Mouse (Mus musculus) lung, postnatal 14 days (tissue): Measurements from ENCODE around the gene Lrrc4.

ENCODE experiments used
- DNase-seq: peaks from one replicate; pipeline ENCODE4 v3.0.0; 2021

Lrrc4 gene

GRCm38 (mm10) chr6:28853654-28854053 is 22.1 kb upstream of the Lrrc4 start:
- DNase-seq, result no peak

DNA sequence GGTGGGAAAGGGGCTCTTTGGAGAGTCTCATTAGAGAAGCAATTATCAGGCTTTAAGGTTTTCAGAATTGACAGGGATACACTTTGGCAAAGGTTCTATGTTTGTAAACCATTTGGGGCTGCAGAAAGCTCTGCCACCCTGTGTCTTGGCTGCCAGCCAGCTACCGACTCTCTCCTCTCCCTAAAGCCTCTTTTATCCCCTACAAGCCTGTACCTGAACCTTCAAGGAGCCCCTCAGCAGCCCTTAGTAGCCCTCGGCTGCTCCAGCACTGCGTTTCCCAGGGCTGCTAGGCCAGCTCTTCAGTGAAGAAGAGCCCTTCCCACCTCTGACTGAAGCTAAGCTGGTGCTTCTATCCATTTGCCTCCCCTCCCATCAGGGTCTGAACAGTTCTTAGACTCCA is 21.6 kb upstream of the Lrrc4 start:
- DNase-seq, result no peak

GRCm38 (mm10) chr6:28852342-28852741 is 20.8 kb upstream of the Lrrc4 start:
- DNase-seq, result no peak

DNA sequence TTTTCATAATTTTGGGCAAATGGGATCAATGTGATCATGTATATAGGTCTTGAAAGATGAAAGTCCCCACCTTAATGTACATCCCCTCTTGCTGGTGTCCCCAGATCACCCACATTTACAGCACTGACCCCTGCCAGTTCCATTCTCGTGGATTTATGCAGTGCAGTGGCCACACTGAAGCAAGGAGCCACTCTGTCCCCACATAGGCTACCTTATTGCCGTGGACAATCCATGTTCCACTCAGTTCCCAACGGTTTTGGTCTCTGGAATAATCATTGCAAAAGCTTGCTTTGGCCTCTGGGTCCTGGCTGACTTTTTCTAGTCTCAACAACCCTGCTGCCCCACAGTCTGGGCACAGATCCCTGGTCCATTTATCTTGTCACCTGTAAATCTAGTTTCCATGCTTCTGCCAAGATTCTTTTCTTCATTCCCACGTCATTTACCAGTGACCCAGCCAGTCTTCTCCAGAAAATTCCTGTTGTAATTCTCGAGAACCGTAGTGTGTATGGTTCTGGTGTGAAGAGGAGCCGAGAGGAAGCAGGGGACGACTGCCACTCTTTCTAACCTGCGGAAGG is 18.9 kb upstream of the Lrrc4 start:
- no peak for DNase-seq

DNA sequence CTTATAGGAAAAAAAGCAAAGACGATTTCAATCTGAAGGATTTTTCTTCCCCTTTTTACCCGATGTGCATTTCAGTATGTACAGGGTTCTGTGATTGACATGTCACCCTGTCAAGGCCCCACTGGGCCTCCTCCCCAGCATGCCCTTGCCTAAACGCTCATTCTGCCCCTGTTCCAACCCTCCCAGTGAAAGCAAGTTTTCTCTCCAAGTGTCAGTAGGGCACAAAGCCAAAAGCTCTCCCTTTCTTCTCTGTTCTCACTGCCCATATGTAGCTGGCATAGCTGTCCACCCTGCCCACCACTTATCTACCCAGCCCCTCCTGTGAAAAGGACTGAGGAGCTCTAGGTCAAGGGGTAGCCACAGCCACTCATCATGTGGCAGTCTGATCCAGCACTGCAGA is 17.8 kb upstream of the Lrrc4 start:
- DNase-seq, result no peak

GRCm38 (mm10) chr6:28848891-28849290 is 17.3 kb upstream of the Lrrc4 start:
- DNase-seq, result no peak

DNA sequence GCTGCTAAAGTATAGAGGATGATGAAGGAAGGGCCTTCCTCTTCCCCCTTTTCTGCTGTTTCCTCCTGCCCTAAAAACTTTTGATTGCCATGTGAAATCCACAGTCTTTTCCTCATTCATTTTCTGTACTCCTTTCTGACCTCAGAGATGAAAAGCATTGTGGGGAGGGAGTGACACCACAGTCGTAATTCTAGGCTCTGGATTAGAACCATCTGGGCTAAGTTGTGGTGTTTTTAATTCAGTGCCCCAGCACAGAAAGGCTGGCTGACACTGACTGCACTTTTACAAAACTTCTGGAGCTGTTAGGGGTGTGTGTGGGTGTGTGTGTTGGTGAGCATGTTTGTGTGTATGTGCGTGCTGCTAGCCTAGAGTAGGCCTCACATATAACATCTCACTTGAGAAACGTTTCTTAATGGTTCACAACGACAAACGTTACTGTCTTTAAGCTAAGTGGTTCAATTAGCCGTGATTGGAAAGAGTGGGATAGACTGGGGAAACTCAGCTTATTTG is 16.8 kb upstream of the Lrrc4 start:
- DNase-seq, result no peak

DNA sequence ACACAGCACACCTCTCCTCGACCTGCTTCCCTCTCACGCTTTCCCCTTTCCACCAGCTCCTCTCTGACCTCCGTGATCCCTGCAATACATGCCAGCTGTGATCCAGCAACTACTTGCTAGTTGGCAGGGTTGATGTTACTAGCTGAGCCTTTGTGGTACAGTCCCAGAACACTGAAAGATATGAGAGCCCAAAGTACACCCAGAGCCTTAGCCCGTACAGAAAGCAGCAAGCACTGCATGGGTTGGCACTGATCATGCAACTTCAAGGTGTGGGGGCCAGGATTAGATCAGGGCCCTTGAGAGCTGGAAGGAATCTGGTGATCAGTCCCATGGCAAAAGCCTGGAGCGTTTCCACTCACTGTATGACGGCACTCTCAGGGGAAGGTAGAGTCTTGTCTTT is 16.1 kb upstream of the Lrrc4 start:
- no peak for DNase-seq

DNA sequence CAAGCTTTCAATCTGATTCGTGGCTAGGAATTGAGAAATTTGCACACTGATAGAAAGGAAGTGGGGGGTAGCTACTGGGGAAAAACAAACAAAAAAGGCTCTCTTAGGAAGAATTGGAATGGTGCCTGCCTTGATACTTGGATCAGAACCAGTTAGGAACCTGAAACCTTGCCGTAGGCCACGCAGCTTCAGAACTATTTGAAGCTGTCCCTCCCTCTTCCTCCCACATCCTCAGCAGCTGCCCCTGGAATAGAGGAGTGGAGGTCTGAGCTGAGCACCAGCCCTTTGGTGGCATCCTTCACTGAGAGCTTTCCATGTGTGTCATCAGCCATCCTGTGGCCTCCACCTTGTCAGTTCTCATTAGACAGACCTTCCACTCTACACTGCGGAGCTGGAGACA is 14.1 kb upstream of the Lrrc4 start:
- DNase-seq, result no peak

- DNase-seq, result no peak
Measured at GRCm38 (mm10) chr6:28842375-28843276, 11.1 kb upstream of the Lrrc4 start.

DNA sequence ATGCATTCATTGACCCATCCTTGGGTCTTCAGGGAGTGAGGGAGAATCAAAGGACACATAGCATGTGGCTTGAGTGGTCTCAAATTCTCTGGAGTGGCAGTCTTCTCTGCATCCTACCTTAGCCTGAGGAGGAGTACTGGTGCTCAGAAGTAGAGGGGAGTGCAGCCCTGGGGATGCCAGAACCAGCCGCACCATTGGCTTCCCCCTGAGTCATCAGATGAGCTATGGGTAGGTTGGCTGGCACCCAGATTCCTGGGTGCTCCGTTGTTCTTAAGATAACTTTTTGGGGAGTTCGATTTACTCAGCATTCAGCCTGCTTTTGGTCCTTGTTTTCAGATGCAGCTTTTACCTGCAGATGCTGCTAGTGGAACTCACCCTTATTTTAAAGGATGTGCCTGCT is 10.0 kb upstream of the Lrrc4 start:
- no peak for DNase-seq

DNA sequence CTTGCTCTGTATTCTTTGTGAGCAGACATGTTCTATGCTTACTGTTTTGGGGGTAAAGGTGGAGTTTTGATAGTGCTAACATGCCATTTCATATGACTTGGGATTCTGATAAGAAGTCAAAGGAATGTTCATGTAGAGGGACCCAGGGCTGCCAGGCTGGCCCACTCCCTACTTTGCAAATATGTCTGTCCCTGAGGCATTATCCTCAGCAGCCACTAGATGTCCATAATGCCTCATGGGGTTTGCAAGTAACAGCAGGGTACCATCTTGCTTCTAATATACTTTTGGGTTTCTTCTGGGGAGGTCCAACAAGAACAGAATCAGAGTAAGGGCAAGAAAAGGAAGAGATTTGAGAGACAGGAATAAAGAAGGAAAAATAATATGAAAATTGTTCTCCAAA is 5.1 kb upstream of the Lrrc4 start:
- no peak for DNase-seq

GRCm38 (mm10) chr6:28834046-28834445 is 2.5 kb upstream of the Lrrc4 start:
- DNase-seq, result no peak

- DNase-seq, result no peak
Measured at GRCm38 (mm10) chr6:28833380-28833822, 1.9 kb upstream of the Lrrc4 start.

- no peak for DNase-seq
Measured at GRCm38 (mm10) chr6:28832751-28833291, 1.3 kb upstream of the Lrrc4 start.

DNA sequence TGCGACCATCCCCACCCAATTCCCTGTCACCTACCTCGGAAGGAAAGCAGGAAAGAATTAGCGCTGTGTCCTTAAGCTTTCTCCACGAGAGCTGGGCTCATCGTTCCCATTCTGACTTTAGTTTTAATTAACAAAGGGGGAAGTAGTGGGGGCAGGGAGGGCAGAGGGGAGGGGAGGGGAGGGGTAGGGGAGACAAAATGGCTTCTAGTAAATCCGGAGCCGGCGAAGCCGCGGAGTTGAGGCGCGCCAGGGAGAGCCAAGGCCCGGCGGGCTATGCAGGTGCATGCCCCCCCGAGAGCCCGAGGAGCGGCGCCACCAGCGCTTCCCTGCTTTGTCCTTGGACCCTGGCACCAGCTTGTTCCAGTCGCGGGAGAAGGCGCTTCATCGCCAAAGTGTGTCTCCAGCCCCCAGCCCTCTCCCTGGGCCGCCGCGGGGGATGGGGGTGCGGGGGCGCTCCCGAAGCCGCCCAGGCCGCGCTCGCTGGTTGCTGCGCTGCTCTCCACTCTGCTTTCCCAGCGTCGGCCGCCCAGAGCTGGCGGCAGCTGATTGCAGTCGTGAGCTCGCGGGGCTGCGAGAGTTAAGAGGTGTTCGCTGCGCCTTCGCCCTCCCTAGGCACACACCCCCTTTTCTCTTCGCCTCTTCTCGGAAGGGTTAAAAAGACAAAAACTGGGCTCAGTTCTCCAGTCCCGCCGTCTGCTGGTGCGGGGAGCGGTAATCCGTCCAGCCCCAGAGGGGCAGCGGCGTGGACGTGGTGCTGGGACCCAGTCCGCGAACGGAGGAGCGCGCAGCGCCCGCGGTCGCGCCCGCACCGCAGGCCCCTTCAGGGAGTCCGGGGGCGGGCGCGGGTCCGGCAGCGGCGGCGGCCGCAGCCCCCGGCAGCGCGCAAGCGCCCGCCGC is 555 bp upstream of the Lrrc4 start:
- DNase-seq, result peak; percentile 28

DNA sequence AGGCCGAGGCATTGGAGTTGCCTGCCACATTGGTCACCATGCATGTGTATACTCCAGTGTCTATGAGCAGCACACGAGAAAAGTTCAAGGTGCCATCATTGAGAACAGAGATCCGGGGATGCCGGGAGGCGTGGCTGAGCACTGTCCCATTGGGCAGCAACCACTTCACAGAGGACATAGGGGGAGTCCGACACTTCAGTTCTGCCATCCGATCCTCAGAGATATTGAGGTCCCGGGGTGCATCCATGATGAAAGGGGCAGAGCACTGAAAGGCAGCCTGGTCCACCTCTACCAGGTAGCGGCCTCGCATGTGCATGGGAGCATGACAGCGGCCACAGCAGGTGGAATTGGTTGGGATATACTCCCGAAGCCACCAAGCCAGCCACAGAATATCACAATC is 1.2 kb downstream of the Lrrc4 start:
- no peak for DNase-seq

- no peak for DNase-seq
Measured at GRCm38 (mm10) chr6:28828593-28828992, 3.0 kb downstream of the Lrrc4 start.

- no peak for DNase-seq
Measured at GRCm38 (mm10) chr6:28827565-28827964, 4.0 kb downstream of the Lrrc4 start.

GRCm38 (mm10) chr6:28826689-28827389 is 4.7 kb downstream of the Lrrc4 start:
- no peak for DNase-seq

- no peak for DNase-seq
Measured at GRCm38 (mm10) chr6:28825894-28826293, 5.7 kb downstream of the Lrrc4 start.

DNA sequence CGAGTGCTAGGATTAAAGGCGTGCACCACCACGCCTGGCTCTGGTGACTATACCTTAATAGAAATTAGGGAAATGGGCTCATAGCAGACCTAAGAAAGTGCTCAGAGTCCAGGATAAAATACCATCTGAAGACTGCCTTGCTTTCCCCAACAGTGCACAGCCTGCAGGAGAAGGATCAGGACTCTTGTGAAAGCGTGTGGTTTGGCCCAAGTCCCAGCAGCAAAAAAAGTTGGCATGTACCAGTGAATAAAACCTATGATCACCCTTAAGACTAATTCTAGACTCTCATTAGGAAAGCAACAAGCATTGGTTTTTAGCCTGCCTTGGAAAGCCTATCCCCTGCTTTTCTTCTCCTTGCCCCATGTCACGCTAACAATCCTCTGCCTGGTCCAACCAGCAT is 7.7 kb downstream of the Lrrc4 start:
- peak; percentile 61 for DNase-seq
